Mouse (Mus musculus) adrenal gland, postnatal 0 days (tissue): ENCODE measurements around the gene Psma2. TPM values are rescaled to one million over a fixed set of nuclear protein-coding genes. Genes with fewer than 3 reads are reported as not detected.

ENCODE experiments used
- polyA plus RNA-seq: library from polyadenylated mRNA; unstranded; fragments of >200 nt; fragmentation: Nextera tagmentation; extraction: Ambion mirVana; gene quantifications from 2 replicates; pipeline ENCODE4 v1.2.1, GENCODE M21; 2015

Gene Psma2
- 240 and 246 TPM in 2 replicates for polyA plus RNA-seq

DNA sequence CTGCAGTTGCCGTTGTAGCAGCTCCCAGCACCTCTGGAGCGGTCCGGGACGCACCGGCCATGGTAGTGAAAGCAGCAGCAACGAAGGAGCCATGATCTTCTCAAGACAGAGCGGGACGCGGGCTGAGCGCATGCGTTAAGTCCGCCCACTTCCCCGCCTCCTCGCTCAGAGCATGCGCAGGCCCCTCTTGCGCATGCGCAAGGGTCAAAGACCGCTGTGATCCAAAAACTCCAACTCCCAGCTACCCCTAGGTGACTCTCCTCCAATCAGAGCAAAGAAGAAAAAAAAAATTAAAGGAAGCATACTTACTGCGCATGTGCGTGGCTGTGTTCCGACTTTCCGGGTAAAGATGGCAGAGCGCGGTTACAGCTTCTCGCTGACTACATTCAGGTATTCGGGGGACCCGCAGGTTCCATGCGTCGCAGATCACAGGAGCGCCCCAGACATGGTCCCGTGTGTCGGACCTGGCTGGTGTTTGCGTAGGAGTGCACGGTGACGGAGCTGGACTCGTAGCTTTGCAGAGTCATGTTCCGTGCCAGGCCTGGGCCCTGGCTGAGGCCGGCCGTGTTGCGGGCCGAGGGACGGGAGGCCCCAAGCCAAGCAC, at the start of gene Psma2, which contains the start of gene Mrpl32:
Psma2 (plus strand) TSS at position 315 of the 604 bp plus-strand sequence.
Mrpl32 (minus strand) TSS at position 240 of the 604 bp plus-strand sequence.

DNA sequence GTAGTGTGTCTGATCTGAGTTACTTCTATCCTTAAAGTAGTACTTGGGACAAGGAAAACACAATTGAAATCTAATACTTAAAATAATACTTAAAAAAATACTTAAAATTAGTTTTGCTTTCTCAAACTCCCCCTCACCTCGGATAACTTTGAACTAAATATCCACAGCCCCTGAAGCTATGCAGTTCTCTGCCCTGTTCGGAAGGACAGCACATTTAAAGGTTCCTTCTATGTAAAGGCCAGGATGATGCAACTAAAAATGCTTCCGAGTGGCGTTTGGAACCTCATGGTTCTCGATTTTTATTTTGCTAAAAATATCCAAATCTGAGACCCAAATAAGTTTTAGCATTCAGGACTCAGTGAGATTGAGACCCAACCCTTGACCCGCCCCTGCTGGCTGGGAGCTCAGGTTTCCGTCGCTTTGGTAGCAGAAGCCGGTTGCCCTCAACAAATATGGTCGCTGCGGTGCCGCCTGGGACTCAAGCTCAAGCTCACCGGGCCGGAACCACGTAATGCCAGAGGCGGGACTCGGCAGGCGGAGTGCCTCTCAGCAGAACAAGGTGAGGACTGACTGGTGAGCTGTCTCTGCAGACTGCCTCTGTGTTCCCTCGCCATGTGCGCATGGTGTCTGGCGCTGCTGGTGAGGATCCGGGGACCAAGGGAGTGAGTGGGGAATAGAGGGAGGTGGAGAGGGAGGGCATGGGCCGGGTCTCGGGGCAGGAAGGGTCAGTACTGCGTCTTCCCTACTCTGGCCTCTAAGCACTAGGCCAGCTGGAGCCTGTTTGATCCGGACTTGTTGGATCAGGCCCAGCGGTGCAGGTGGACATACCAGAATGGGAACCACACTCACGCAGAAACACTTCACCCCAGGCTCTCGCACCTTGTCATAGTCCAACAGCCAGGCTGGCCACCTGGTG, 16.9 kb downstream of the Psma2 start, which contains the start of gene AW209491:
AW209491 (plus strand) TSS at position 429 of the 916 bp plus-strand sequence.

Other genes with a start within 250 kb of the Psma2 start
- 0.99 and 3.8 TPM in 2 replicates for gene Hecw1, start 90.0 kb upstream of the Psma2 start, polyA plus RNA-seq
- 257 and 308 TPM in 2 replicates for gene Mrpl32, start 75 bp upstream of the Psma2 start, polyA plus RNA-seq
- 19.5 and 21.1 TPM in 2 replicates for gene AW209491, start 16.9 kb downstream of the Psma2 start, polyA plus RNA-seq